Mouse (Mus musculus): ENCODE measurements around the gene Sp8. TPM values are rescaled to one million over a fixed set of nuclear protein-coding genes. Genes with fewer than 3 reads are reported as not detected.

Gene Sp8
- polyA plus RNA-seq (2016; fragmentation: Nextera tagmentation; extraction: Ambion mirVana): 0.07 and 0.46 TPM in 2 replicates

- no peak within 1 kb of the TSS for H3K27ac ChIP-seq
- peaks cover 30% of the 10 kb centered on the region for H3K4me1 ChIP-seq
- no peak for DNase-seq (ENCODE audit: low spot score)
- no peaks in the 10 kb centered on the region for H3K36me3 ChIP-seq
- no peaks in the 10 kb centered on the region for H3K9me3 ChIP-seq
- H3K27me3 ChIP-seq (ENCODE audit: insufficient read depth, poor library complexity, severe bottlenecking): peaks cover 94% of the 10 kb centered on the region
- H3K4me3 ChIP-seq: peak within 1 kb of the TSS; percentile 68
- 2% methylated on average over 6 of the region's 6 CpGs for WGBS
These were observed at the start of gene Sp8 for GRCm38 (mm10) chr12:118846221-118846620. Gene Sp8, plus strand, starts transcription at chr12:118846329.

- no peak overlapping the region for H3K27ac ChIP-seq
- H3K4me3 ChIP-seq: peak overlapping the region; percentile 37; the same call in 1 of the 2 replicates
- H3K27me3 ChIP-seq (ENCODE audit: insufficient read depth, poor library complexity, severe bottlenecking): no peaks in the 10 kb centered on the region
- H3K4me1 ChIP-seq: no peaks in the 10 kb centered on the region
- no peak for DNase-seq (ENCODE audit: low spot score)
- no peaks in the 10 kb centered on the region for H3K36me3 ChIP-seq
- WGBS: 3% methylated on average over 17 of the region's 17 CpGs
- H3K9me3 ChIP-seq: no peaks in the 10 kb centered on the region
These were observed 34.7 kb upstream of the Sp8 start for GRCm38 (mm10) chr12:118811328-118811961.

GRCm38 (mm10) chr12:118814561-118814960 lies 31.6 kb upstream of the Sp8 start:
- H3K36me3 ChIP-seq: no peaks in the 10 kb centered on the region
- no peak overlapping the region for H3K4me3 ChIP-seq
- no peaks in the 10 kb centered on the region for H3K9me3 ChIP-seq
- no peaks in the 10 kb centered on the region for H3K27me3 ChIP-seq (ENCODE audit: insufficient read depth, poor library complexity, severe bottlenecking)
- WGBS: 75% methylated on average over 3 of the region's 3 CpGs
- DNase-seq (ENCODE audit: low spot score): no peak
- no peak overlapping the region for H3K27ac ChIP-seq
- no peaks in the 10 kb centered on the region for H3K4me1 ChIP-seq

- DNase-seq (ENCODE audit: low spot score): no peak
- Histone ChIP-seq H3K27me3 (ENCODE audit: insufficient read depth, poor library complexity, severe bottlenecking) (no peaks in the 10 kb centered on the region), H3K4me1 (no peaks in the 10 kb centered on the region), H3K9me3 (no peaks in the 10 kb centered on the region), H3K36me3 (no peaks in the 10 kb centered on the region), H3K4me3 (no peak overlapping the region), H3K27ac (no peak overlapping the region)
These were observed 30.0 kb upstream of the Sp8 start for GRCm38 (mm10) chr12:118816156-118816555.

GRCm38 (mm10) chr12:118829881-118830280 lies 16.2 kb upstream of the Sp8 start:
- DNase-seq (ENCODE audit: low spot score): no peak
- Histone ChIP-seq H3K9me3 (no peaks in the 10 kb centered on the region), H3K27ac (no peak overlapping the region), H3K36me3 (no peaks in the 10 kb centered on the region), H3K4me1 (no peaks in the 10 kb centered on the region), H3K27me3 (ENCODE audit: insufficient read depth, poor library complexity, severe bottlenecking) (peaks cover under 1% of the 10 kb centered on the region; the same call in 1 of the 2 replicates), H3K4me3 (no peak overlapping the region)
- WGBS: 78% methylated on average over 6 of the region's 6 CpGs

- H3K36me3 ChIP-seq: no peaks in the 10 kb centered on the region
- H3K4me1 ChIP-seq: peaks cover 14% of the 10 kb centered on the region; the same call in 1 of the 2 replicates
- peak; percentile 79 for DNase-seq (ENCODE audit: low spot score)
- 1% methylated on average over 70 of the region's 72 CpGs for WGBS
- no peaks in the 10 kb centered on the region for H3K9me3 ChIP-seq
- peak overlapping the region; percentile 76 for H3K27ac ChIP-seq
- peaks cover 66% of the 10 kb centered on the region for H3K27me3 ChIP-seq (ENCODE audit: insufficient read depth, poor library complexity, severe bottlenecking)
- peak overlapping the region; percentile 77 for H3K4me3 ChIP-seq
These were observed 9.5 kb upstream of the Sp8 start for GRCm38 (mm10) chr12:118836411-118837341.

- Histone ChIP-seq H3K36me3 (no peaks in the 10 kb centered on the region), H3K27ac (no peak overlapping the region), H3K4me3 (peak overlapping the region; percentile 77), H3K4me1 (peaks cover 14% of the 10 kb centered on the region; the same call in 1 of the 2 replicates), H3K27me3 (ENCODE audit: insufficient read depth, poor library complexity, severe bottlenecking) (peaks cover 71% of the 10 kb centered on the region), H3K9me3 (no peaks in the 10 kb centered on the region)
- 3% methylated on average over 11 of the region's 11 CpGs for WGBS
- no peak for DNase-seq (ENCODE audit: low spot score)
These were observed 8.8 kb upstream of the Sp8 start for GRCm38 (mm10) chr12:118837361-118837760.

- H3K27ac ChIP-seq: no peak overlapping the region
- no peaks in the 10 kb centered on the region for H3K36me3 ChIP-seq
- peaks cover 20% of the 10 kb centered on the region; the same call in 1 of the 2 replicates for H3K4me1 ChIP-seq
- no peaks in the 10 kb centered on the region for H3K9me3 ChIP-seq
- 5% methylated on average over 2 of the region's 2 CpGs for WGBS
- no peak for DNase-seq (ENCODE audit: low spot score)
- peaks cover 80% of the 10 kb centered on the region for H3K27me3 ChIP-seq (ENCODE audit: insufficient read depth, poor library complexity, severe bottlenecking)
- H3K4me3 ChIP-seq: no peak overlapping the region
These were observed 7.9 kb upstream of the Sp8 start for GRCm38 (mm10) chr12:118838260-118838659.

GRCm38 (mm10) chr12:118839398-118839797 lies 6.7 kb upstream of the Sp8 start:
- Histone ChIP-seq H3K27me3 (ENCODE audit: insufficient read depth, poor library complexity, severe bottlenecking) (peaks cover 92% of the 10 kb centered on the region), H3K36me3 (no peaks in the 10 kb centered on the region), H3K9me3 (no peaks in the 10 kb centered on the region), H3K27ac (no peak overlapping the region), H3K4me1 (peaks cover 20% of the 10 kb centered on the region; the same call in 1 of the 2 replicates), H3K4me3 (no peak overlapping the region)
- 4% methylated on average over 5 of the region's 5 CpGs for WGBS
- DNase-seq (ENCODE audit: low spot score): no peak

- DNase-seq (ENCODE audit: low spot score): no peak
- Histone ChIP-seq H3K27ac (no peak overlapping the region), H3K27me3 (ENCODE audit: insufficient read depth, poor library complexity, severe bottlenecking) (peaks cover 96% of the 10 kb centered on the region), H3K4me1 (peaks cover 20% of the 10 kb centered on the region; the same call in 1 of the 2 replicates), H3K9me3 (no peaks in the 10 kb centered on the region), H3K36me3 (no peaks in the 10 kb centered on the region), H3K4me3 (no peak overlapping the region)
- under 1% methylated on average over 15 of the region's 15 CpGs for WGBS
These were observed 5.8 kb upstream of the Sp8 start for GRCm38 (mm10) chr12:118840301-118840700.

- H3K4me1 ChIP-seq: peaks cover 20% of the 10 kb centered on the region; the same call in 1 of the 2 replicates
- peaks cover 98% of the 10 kb centered on the region for H3K27me3 ChIP-seq (ENCODE audit: insufficient read depth, poor library complexity, severe bottlenecking)
- H3K27ac ChIP-seq: no peak overlapping the region
- no peak overlapping the region for H3K4me3 ChIP-seq
- WGBS: 2% methylated on average over 11 of the region's 12 CpGs
- H3K36me3 ChIP-seq: no peaks in the 10 kb centered on the region
- DNase-seq (ENCODE audit: low spot score): no peak
- H3K9me3 ChIP-seq: no peaks in the 10 kb centered on the region
These were observed 5.3 kb upstream of the Sp8 start for GRCm38 (mm10) chr12:118840861-118841260.

- no peak overlapping the region for H3K4me3 ChIP-seq
- H3K27ac ChIP-seq: no peak overlapping the region
- peaks cover 98% of the 10 kb centered on the region for H3K27me3 ChIP-seq (ENCODE audit: insufficient read depth, poor library complexity, severe bottlenecking)
- H3K9me3 ChIP-seq: no peaks in the 10 kb centered on the region
- H3K36me3 ChIP-seq: no peaks in the 10 kb centered on the region
- H3K4me1 ChIP-seq: peaks cover 16% of the 10 kb centered on the region; the same call in 1 of the 2 replicates
- WGBS: 6% methylated on average over 5 of the region's 5 CpGs
- no peak for DNase-seq (ENCODE audit: low spot score)
These were observed 4.7 kb upstream of the Sp8 start for GRCm38 (mm10) chr12:118841381-118841922.

All from heart, embryonic 10.5 days (tissue).